Mouse (Mus musculus): Measurements from ENCODE around the gene 1700029P11Rik. TPM values are rescaled to one million over a fixed set of nuclear protein-coding genes. Genes with fewer than 3 reads are reported as not detected.

1700029P11Rik gene
- polyA plus RNA-seq (2012; rRNA removed), result not detected in 2 replicates

DNA sequence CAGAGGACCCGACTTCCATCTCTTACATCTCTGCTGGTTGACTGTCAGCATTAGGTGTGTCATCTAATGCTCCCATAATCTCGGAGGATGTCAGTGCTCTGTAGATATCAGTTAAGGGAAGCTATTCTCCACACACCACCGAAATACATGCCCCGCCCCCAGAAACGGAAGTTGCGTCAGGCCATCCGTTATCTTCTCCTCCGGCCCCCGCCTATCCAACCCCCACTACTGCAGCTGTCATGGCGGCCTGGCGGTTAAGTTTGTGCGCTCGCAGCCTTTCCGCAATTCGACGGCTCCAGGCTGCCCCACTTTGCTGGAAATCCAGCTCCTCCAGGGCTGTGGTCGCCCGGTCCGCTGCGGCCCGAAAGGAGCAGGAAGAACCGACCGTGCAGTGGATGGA is at the start of gene 1700029P11Rik:
TSS of gene 1700029P11Rik (plus strand) at position 220 of the 400 bp plus-strand sequence.

DNA sequence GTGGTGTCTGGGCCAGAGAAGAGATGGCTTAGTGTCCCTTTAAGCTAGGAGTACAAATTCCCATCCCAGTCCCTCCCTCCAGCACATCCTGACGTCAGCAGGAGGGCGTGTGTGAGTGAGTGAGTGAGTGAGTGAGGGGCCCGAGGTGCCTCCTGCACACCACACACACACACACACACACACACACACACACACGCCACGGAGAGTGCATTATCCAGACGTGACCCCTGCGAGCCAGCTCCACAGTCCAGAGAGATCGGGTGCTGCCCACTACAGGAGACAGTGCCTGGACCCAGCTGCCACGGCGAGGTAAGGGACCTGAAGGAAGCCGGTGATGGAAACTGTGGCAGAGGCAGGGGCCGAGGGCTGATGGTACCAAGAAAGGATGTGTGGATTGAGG is 43.7 kb upstream of the 1700029P11Rik start, which contains the start of gene Csdc2:
TSS of gene Csdc2 (plus strand) at position 81 of the 400 bp plus-strand sequence.

DNA sequence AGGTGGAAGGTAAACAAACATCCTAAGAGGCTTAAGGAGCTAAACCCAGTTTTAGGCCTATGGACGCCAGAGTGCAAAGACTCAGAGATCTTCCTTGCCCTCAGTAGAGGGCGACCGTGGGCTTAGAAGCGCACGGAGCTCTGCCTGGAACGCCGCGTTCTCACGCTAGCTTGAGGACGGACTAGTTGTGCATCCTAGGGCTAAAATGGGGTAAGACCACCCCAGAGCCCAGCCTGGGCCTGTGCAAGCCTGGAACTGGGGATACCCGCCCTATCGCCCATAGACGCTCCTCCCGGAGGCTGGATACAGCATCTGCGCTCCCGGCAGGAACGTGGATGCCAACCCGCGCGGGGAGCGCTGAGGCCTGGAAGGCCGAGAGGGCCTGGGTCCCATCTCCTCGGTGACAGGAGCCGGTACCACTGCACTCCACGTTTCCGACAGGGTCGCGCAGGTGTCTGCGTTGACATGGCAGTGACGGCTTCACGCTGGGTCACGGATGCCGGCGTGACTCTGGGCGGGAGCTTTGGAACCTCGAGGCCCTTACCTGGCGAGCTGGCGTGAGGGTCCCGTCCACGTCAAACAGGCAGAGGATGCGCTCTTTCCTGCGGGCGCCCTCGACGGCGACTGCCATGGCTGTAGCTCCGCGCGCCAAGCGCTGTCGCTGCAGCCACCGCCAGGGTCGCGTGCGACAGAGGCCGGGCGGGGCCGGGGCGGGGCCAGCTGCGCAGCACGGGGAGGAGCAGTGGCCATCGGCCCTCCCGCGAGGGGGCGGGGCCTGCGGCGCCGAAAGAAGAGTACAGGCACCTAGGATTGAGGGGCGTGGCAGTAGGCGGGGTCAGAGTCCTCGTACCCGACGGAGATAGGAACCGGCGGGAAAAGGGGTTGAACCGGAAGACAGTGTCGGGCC is 19.9 kb upstream of the 1700029P11Rik start, which contains the start of gene Pmm1:
TSS of gene Pmm1 (minus strand) at position 760 of the 907 bp plus-strand sequence.

DNA sequence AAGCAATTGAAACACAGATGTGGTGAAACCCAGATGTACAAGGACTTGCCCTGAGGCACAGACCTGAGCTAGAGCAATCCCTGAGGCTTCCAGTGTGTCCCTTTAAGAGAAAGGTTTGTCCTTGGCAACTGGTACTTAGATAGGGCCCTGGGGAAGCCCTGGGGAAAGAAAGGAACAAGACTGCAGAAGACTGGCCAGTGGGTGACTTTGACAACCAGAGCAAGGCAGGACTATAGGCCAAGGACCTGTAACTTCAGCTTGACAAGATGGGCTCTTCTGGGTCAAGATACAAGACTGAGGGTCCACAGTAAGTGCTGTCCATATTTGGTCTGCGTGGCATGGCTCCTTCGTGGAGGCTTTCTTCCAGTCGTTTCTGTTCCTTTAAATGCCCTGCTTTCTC is 7.3 kb downstream of the 1700029P11Rik start, which contains the start of gene Xrcc6:
TSS of gene Xrcc6 (plus strand) at position 190 of the 400 bp plus-strand sequence.

Other genes starting within 250 kb of the 1700029P11Rik start
- gene Zc3h7b, start 235.5 kb upstream of the 1700029P11Rik start, polyA plus RNA-seq (2012; rRNA removed), result 5.3 and 6.2 TPM in 2 replicates
- 34.1 and 37.9 TPM in 2 replicates for gene Rangap1, start 235.0 kb upstream of the 1700029P11Rik start, polyA plus RNA-seq (2012; rRNA removed)
- gene Tef, start 178.1 kb upstream of the 1700029P11Rik start, polyA plus RNA-seq (2012; rRNA removed), result 13.3 and 13.4 TPM in 2 replicates
- gene Tob2, start 121.7 kb upstream of the 1700029P11Rik start, polyA plus RNA-seq (2012; rRNA removed), result 7.6 and 8.2 TPM in 2 replicates
- 41.4 and 42.2 TPM in 2 replicates for gene Phf5a, start 108.6 kb upstream of the 1700029P11Rik start, polyA plus RNA-seq (2012; rRNA removed)
- gene Aco2, start 108.2 kb upstream of the 1700029P11Rik start, polyA plus RNA-seq (2012; rRNA removed), result 96.0 and 118 TPM in 2 replicates
- 8.2 and 8.8 TPM in 2 replicates for gene Polr3h, start 54.3 kb upstream of the 1700029P11Rik start, polyA plus RNA-seq (2012; rRNA removed)
- gene Csdc2, start 43.8 kb upstream of the 1700029P11Rik start, polyA plus RNA-seq (2012; rRNA removed), result 0.61 and 0.79 TPM in 2 replicates
- gene Pmm1, start 19.6 kb upstream of the 1700029P11Rik start, polyA plus RNA-seq (2012; rRNA removed), result 11.5 and 11.7 TPM in 2 replicates
- 17.3 and 18.0 TPM in 2 replicates for gene Xrcc6, start 7.3 kb downstream of the 1700029P11Rik start, polyA plus RNA-seq (2012; rRNA removed)
- 12.0 and 12.1 TPM in 2 replicates for gene Desi1, start 53.3 kb downstream of the 1700029P11Rik start, polyA plus RNA-seq (2012; rRNA removed)
- gene Snu13, start 67.1 kb downstream of the 1700029P11Rik start, polyA plus RNA-seq (2012; rRNA removed), result 53.1 TPM in 2 replicates
- not detected in 2 replicates for gene 4930407I10Rik, start 78.6 kb downstream of the 1700029P11Rik start, polyA plus RNA-seq (2012; rRNA removed)
- gene Mei1, start 89.5 kb downstream of the 1700029P11Rik start, polyA plus RNA-seq (2012; rRNA removed), result not detected in 2 replicates
- gene Ccdc134, start 147.4 kb downstream of the 1700029P11Rik start, polyA plus RNA-seq (2012; rRNA removed), result 4.2 and 4.4 TPM in 2 replicates
- gene Srebf2, start 166.6 kb downstream of the 1700029P11Rik start, polyA plus RNA-seq (2012; rRNA removed), result 24.5 and 28.5 TPM in 2 replicates
- 0.12 TPM in 2 replicates for gene Shisa8, start 232.3 kb downstream of the 1700029P11Rik start, polyA plus RNA-seq (2012; rRNA removed)
- gene Tnfrsf13c, start 243.8 kb downstream of the 1700029P11Rik start, polyA plus RNA-seq (2012; rRNA removed), result 1.4 and 2.6 TPM in 2 replicates